Mouse (Mus musculus) forebrain, embryonic 12.5 days (tissue): ENCODE results near the gene Sox6. TPM values are rescaled to one million over a fixed set of nuclear protein-coding genes. Genes with fewer than 3 reads are reported as not detected.
A peak's percentile ranks its signal among the peaks of the same experiment; 100 is the strongest.

ENCODE experiments used
- ATAC-seq: fragments of 200-750 bp; cut with Nextera tagmentation; 2 replicates; pipeline ENCODE4 v1.8.0; 2017; ENCODE audit warnings: moderate TSS enrichment; ENCODE audit not compliant: low FRiP score
- H3K27ac ChIP-seq: fragments of 300-500 bp; sonication (generic); 2 replicates; pipeline ENCODE4 v1.5.1; 2016; ENCODE audit warnings: mild to moderate bottlenecking
- H3K27me3 ChIP-seq: fragments of 300-500 bp; sonication (generic); 2 replicates; pipeline ENCODE4 v1.6.1; 2016; ENCODE audit warnings: mild to moderate bottlenecking
- H3K36me3 ChIP-seq: fragments of 300-500 bp; sonication (generic); replicated peaks from 2 replicates; pipeline ENCODE4 v1.6.1; 2016; ENCODE audit warnings: mild to moderate bottlenecking
- H3K4me1 ChIP-seq: fragments of 300-500 bp; sonication (generic); 2 replicates; pipeline ENCODE4 v1.6.1; 2016
- H3K4me2 ChIP-seq: fragments of 300-500 bp; sonication (generic); 2 replicates; pipeline ENCODE4 v1.6.1; 2016; ENCODE audit warnings: mild to moderate bottlenecking, moderate library complexity
- H3K4me3 ChIP-seq: fragments of 300-500 bp; sonication (generic); replicated peaks from 2 replicates; pipeline ENCODE4 v1.5.1; 2016; ENCODE audit warnings: mild to moderate bottlenecking
- H3K9ac ChIP-seq: fragments of 300-500 bp; sonication (generic); 2 replicates; pipeline ENCODE4 v1.6.1; 2016; ENCODE audit warnings: mild to moderate bottlenecking
- H3K9me3 ChIP-seq: fragments of 300-500 bp; sonication (generic); 2 replicates; pipeline ENCODE4 v1.6.1; 2016
- WGBS: fragments of 180-500 bp; shearing (Covaris S2); methylation state at CpG from one replicate; pipeline ENCODE4 v1.1.7; 2016; 5-methylcytosine and 5-hydroxymethylcytosine counted together
- polyA plus RNA-seq: library from polyadenylated mRNA; unstranded; fragments of >200 nt; fragmentation: Nextera tagmentation; extraction: Ambion mirVana; gene quantifications from 2 replicates; pipeline ENCODE4 v1.2.1, GENCODE M21; 2016

Gene Sox6
- polyA plus RNA-seq, 1 experiment from 2014 or later = 138 TPM

DNA sequence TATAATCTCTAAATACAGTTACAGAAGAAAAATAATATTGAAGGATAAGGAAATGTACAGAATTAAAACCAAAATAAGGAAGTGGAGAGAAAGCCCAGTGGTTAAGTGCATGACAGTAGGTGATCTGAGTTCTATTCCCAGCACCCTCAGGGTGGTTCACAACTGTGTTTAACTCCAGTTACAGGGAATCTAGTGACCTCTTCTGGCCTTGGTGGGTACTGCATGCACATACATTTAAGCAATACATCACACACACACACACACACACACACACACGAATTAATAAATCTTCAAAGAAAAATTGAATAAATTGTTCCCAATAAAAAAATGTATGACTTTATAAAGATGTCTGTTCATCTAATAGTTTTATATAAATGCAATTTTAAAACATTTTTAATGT, 340.5 kb downstream of the Sox6 start:
- no peak for ATAC-seq
- WGBS = 92% methylated on average over 1 of the region's 1 CpGs
- H3K9me3 ChIP-seq = no peaks in the 10 kb centered on the region
- peaks cover 10% of the 10 kb centered on the region for H3K4me1 ChIP-seq
- no peaks in the 10 kb centered on the region for H3K36me3 ChIP-seq
- no peak overlapping the region for H3K27ac ChIP-seq
- H3K27me3 ChIP-seq = no peaks in the 10 kb centered on the region
- H3K4me3 ChIP-seq = no peak overlapping the region
- H3K4me2 ChIP-seq = no peak overlapping the region
- H3K9ac ChIP-seq = no peak overlapping the region

- H3K27me3 ChIP-seq = no peaks in the 10 kb centered on the region
- peaks cover 20% of the 10 kb centered on the region for H3K4me1 ChIP-seq
- H3K9ac ChIP-seq = no peak overlapping the region
- H3K4me2 ChIP-seq = no peak overlapping the region
- 0 out of 2 replicates have a peak overlapping the region, but pooled peaks have one; percentile 19 for H3K27ac ChIP-seq
- no peak overlapping the region for H3K4me3 ChIP-seq
- WGBS = 60% methylated on average over 8 of the region's 8 CpGs
- ATAC-seq = peak; percentile 44; the same call in 1 of the 2 replicates
- H3K9me3 ChIP-seq = no peaks in the 10 kb centered on the region
- no peaks in the 10 kb centered on the region for H3K36me3 ChIP-seq
These were observed 345.4 kb downstream of the Sox6 start for GRCm38 (mm10) chr7:115693206-115693605.

- Histone ChIP-seq H3K9ac (no peak overlapping the region), H3K4me3 (no peak overlapping the region), H3K4me1 (peaks cover 33% of the 10 kb centered on the region), H3K36me3 (no peaks in the 10 kb centered on the region), H3K9me3 (no peaks in the 10 kb centered on the region), H3K4me2 (no peak overlapping the region), H3K27ac (no peak overlapping the region), H3K27me3 (no peaks in the 10 kb centered on the region)
- ATAC-seq = peak; percentile 51; the same call in 1 of the 2 replicates
- WGBS = 23% methylated on average over 4 of the region's 4 CpGs
These were observed 347.5 kb downstream of the Sox6 start for GRCm38 (mm10) chr7:115691091-115691490.

DNA sequence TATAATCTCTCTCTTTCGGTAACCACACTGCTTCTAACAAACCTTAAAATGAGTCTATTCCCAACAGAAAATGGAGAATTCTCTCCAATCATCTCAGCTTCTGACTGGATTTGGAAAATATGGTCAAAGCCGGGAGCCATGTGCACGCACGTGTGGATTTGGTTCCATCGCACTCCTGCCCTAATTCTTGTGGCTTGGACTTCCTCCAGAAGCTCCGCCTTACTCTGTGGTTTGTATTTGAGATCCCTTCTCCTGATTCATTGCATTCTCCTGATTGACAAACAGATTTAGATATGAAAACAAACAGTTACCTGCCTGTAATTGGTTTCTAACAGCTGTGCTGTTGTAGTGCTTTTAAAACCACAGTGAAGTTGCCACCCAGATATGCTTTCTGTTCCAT, 351.9 kb downstream of the Sox6 start:
- Histone ChIP-seq H3K27me3 (no peaks in the 10 kb centered on the region), H3K4me2 (no peak overlapping the region), H3K27ac (no peak overlapping the region), H3K9ac (no peak overlapping the region), H3K9me3 (no peaks in the 10 kb centered on the region), H3K36me3 (no peaks in the 10 kb centered on the region), H3K4me1 (peaks cover 29% of the 10 kb centered on the region), H3K4me3 (no peak overlapping the region)
- ATAC-seq = no peak
- 82% methylated on average over 6 of the region's 6 CpGs for WGBS

DNA sequence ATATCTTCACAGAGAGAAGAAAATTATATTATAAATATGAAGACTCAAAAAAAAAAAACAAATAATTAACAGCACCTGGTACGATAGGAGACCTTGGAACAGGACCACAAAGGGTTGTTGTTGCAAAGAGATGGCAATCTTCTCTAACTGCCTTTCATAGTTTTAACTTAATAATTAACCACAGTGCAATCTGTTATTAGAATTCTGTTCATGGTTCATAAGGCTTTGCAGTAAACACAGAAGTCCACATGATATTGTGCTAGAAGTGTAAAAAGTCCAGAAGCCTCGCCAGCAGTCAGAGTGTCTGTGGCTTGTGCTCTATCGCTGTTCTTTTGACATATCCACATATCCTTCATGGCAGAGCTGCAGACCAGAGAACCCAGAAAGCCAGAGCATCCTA, 354.5 kb downstream of the Sox6 start:
- Histone ChIP-seq H3K36me3 (no peaks in the 10 kb centered on the region), H3K9me3 (no peaks in the 10 kb centered on the region), H3K4me3 (no peak overlapping the region), H3K27ac (no peak overlapping the region), H3K4me2 (no peak overlapping the region), H3K27me3 (no peaks in the 10 kb centered on the region), H3K4me1 (peaks cover 21% of the 10 kb centered on the region), H3K9ac (no peak overlapping the region)
- no peak for ATAC-seq
- 94% methylated on average over 3 of the region's 3 CpGs for WGBS

GRCm38 (mm10) chr7:115671749-115672148, 366.8 kb downstream of the Sox6 start:
- ATAC-seq = no peak

GRCm38 (mm10) chr7:115671272-115671671, 367.3 kb downstream of the Sox6 start:
- Histone ChIP-seq H3K4me1 (peaks cover 40% of the 10 kb centered on the region), H3K4me2 (no peak overlapping the region), H3K9ac (no peak overlapping the region), H3K27ac (no peak overlapping the region), H3K27me3 (no peaks in the 10 kb centered on the region), H3K4me3 (no peak overlapping the region), H3K36me3 (no peaks in the 10 kb centered on the region), H3K9me3 (no peaks in the 10 kb centered on the region)
- 80% methylated on average over 4 of the region's 4 CpGs for WGBS
- no peak for ATAC-seq

More at GRCm38 (mm10) chr7:115671749-115672148, 366.8 kb downstream of the Sox6 start:
- H3K36me3 ChIP-seq = no peaks in the 10 kb centered on the region
- H3K9me3 ChIP-seq = no peaks in the 10 kb centered on the region
- 93% methylated on average over 2 of the region's 2 CpGs for WGBS
- no peak overlapping the region for H3K9ac ChIP-seq
- no peak overlapping the region for H3K4me2 ChIP-seq
- H3K27ac ChIP-seq = no peak overlapping the region
- no peak overlapping the region for H3K4me3 ChIP-seq
- H3K4me1 ChIP-seq = peaks cover 35% of the 10 kb centered on the region
- H3K27me3 ChIP-seq = no peaks in the 10 kb centered on the region

DNA sequence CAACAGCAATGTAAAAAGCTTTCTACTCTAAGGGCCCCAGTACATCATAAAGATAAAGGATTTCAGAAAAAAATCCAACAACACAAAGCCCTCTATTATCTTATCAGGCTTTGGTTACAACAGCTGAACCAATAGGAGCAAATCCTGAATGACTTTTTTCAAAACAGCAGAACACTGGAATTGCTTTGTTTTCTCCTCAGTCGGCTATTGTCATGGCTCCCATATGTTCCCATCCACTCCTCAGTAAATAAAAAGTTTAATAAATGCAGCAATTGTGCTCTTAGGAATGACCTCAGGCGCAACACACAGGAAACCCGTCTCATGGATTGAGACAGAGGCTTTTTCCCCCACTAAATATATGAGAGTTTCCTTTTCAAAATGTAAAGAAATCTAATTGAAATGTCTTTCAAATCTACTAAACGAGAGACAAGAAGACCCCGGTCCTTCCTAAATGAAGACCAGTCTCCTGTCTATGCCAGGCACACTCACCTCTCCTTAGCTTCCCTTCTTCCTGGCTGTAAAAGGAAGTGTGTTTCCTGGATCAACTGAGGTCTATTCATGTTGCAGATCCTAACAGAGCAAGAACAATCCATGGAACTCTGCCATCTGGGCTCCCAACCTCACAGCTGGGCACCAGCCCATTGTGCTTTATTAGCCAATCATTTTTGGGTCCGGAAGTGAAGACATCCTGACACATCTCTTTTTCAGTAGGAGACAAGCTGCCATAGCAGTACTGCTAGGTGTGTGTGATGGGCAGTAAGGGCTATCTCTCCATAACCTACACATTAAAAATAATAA, 369.2 kb downstream of the Sox6 start:
- H3K4me1 ChIP-seq = peaks cover 41% of the 10 kb centered on the region
- H3K4me2 ChIP-seq = no peak overlapping the region

DNA sequence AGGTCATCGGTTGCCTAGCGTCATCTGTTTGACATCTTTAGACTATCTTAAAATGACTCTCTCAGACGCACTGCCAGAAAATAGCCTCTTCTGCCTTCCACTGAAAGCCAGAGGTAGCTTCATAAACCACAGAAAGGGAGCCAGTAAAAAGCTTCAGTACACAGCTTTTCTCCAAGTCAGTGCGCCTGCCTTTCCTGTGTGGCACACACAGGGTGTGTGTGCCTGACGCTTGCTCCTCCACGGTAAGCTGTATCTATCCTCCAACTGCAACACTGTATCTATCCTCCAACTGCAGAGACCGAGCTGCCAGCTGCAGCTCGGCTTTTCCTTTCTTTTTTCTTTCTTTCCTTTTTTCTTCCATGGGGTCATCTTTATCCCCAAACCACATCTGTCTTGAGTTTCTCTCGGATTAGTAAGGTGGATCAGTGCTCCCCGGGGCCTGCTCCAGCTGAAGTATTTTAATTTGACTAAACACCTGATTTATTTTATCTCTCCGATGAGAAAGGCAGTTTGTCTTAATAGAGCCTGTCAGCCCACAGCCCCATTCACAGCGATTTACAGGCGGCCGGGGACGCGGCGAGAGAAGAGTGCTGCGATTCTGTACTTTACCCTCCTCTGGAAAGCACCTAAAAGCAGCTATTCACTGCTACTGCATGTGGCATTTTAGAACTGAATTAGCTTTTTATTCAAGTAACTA, 371.8 kb downstream of the Sox6 start:
- Histone ChIP-seq H3K4me1 (peaks cover 48% of the 10 kb centered on the region), H3K4me2 (peak overlapping the region; percentile 54), H3K27ac (peak overlapping the region; percentile 67), H3K4me3 (peak overlapping the region; percentile 14), H3K9ac (peak overlapping the region; percentile 12; the same call in 1 of the 2 replicates), H3K27me3 (no peaks in the 10 kb centered on the region), H3K36me3 (no peaks in the 10 kb centered on the region), H3K9me3 (no peaks in the 10 kb centered on the region)
- ATAC-seq = 0 out of 2 replicates have a peak, but pooled peaks have one; percentile 52
- WGBS = 13% methylated on average over 18 of the region's 18 CpGs

More for the DNA sequence above, 369.2 kb downstream of the Sox6 start:
- no peak overlapping the region for H3K9ac ChIP-seq
- H3K27me3 ChIP-seq = no peaks in the 10 kb centered on the region
- peak; percentile 20; the same call in 1 of the 2 replicates for ATAC-seq
- H3K27ac ChIP-seq = 0 out of 2 replicates have a peak overlapping the region, but pooled peaks have one; percentile 10
- H3K9me3 ChIP-seq = no peaks in the 10 kb centered on the region
- no peaks in the 10 kb centered on the region for H3K36me3 ChIP-seq
- H3K4me3 ChIP-seq = no peak overlapping the region
- 36% methylated on average over 6 of the region's 6 CpGs for WGBS

- peak; percentile 72; the same call in 1 of the 2 replicates for ATAC-seq
- WGBS = 18% methylated on average over 6 of the region's 6 CpGs
- Histone ChIP-seq H3K9me3 (no peaks in the 10 kb centered on the region), H3K4me3 (no peak overlapping the region), H3K27ac (peak overlapping the region; percentile 66), H3K9ac (no peak overlapping the region), H3K36me3 (no peaks in the 10 kb centered on the region), H3K27me3 (no peaks in the 10 kb centered on the region), H3K4me1 (peaks cover 35% of the 10 kb centered on the region), H3K4me2 (0 out of 2 replicates have a peak overlapping the region, but pooled peaks have one; percentile 13)
These were observed 375.2 kb downstream of the Sox6 start for GRCm38 (mm10) chr7:115663399-115663798.

- peaks cover 26% of the 10 kb centered on the region for H3K4me1 ChIP-seq
- H3K27ac ChIP-seq = no peak overlapping the region
- H3K4me3 ChIP-seq = no peak overlapping the region
- H3K4me2 ChIP-seq = no peak overlapping the region
- ATAC-seq = no peak
- H3K27me3 ChIP-seq = no peaks in the 10 kb centered on the region
- H3K9me3 ChIP-seq = no peaks in the 10 kb centered on the region
- H3K9ac ChIP-seq = no peak overlapping the region
- WGBS = 77% methylated on average over 9 of the region's 9 CpGs
- H3K36me3 ChIP-seq = no peaks in the 10 kb centered on the region
These were observed 376.5 kb downstream of the Sox6 start for GRCm38 (mm10) chr7:115662121-115662520.

- Histone ChIP-seq H3K4me2 (no peak overlapping the region), H3K4me1 (peaks cover 27% of the 10 kb centered on the region)
These were observed 391.9 kb downstream of the Sox6 start for GRCm38 (mm10) chr7:115646696-115647095.

More at GRCm38 (mm10) chr7:115646696-115647095, 391.9 kb downstream of the Sox6 start:
- H3K27me3 ChIP-seq = no peaks in the 10 kb centered on the region
- ATAC-seq = peak; percentile 42; the same call in 1 of the 2 replicates
- H3K9ac ChIP-seq = no peak overlapping the region; the same call in 1 of the 2 replicates
- H3K9me3 ChIP-seq = no peaks in the 10 kb centered on the region
- H3K27ac ChIP-seq = peak overlapping the region; percentile 90
- H3K4me3 ChIP-seq = no peak overlapping the region
- H3K36me3 ChIP-seq = no peaks in the 10 kb centered on the region
